Mouse (Mus musculus) ES-Bruce4 (cell line): ENCODE measurements around the gene Ccnb3. TPM values are rescaled to one million over a fixed set of nuclear protein-coding genes. Genes with fewer than 3 reads are reported as not detected.

Experiments
- H3K27ac ChIP-seq: 2 replicates; pipeline ENCODE4 v1.5.1; 2012; ENCODE audit warnings: low read length, inconsistent platforms; ENCODE audit not compliant: insufficient read depth
- H3K27me3 ChIP-seq: 2 replicates; pipeline ENCODE4 v1.6.1; 2012; ENCODE audit warnings: mild to moderate bottlenecking, low read length, inconsistent platforms; ENCODE audit not compliant: control insufficient read depth, poor library complexity, insufficient read depth, severe bottlenecking
- H3K36me3 ChIP-seq: 2 replicates; pipeline ENCODE4 v1.6.1; 2012; ENCODE audit warnings: inconsistent platforms, mild to moderate bottlenecking, low read length, moderate library complexity; ENCODE audit not compliant: control insufficient read depth, poor library complexity, insufficient read depth, severe bottlenecking
- H3K4me1 ChIP-seq: one replicate; pipeline ENCODE4 v1.8.1; 2011; ENCODE audit warnings: low read length; ENCODE audit not compliant: control insufficient read depth, insufficient read depth
- H3K4me3 ChIP-seq: 2 replicates; pipeline ENCODE4 v1.5.1; 2011; ENCODE audit warnings: low read depth, mild to moderate bottlenecking, low read length
- H3K9ac ChIP-seq: 2 replicates; pipeline ENCODE4 v1.6.1; 2012; ENCODE audit warnings: low read depth, mild to moderate bottlenecking, inconsistent platforms; ENCODE audit not compliant: poor library complexity, severe bottlenecking
- H3K9me3 ChIP-seq: replicated peaks from 2 replicates; pipeline ENCODE4 v1.6.1; 2012; ENCODE audit warnings: mild to moderate bottlenecking, low read length, inconsistent platforms; ENCODE audit not compliant: control insufficient read depth, poor library complexity, insufficient read depth, severe bottlenecking
- CTCF ChIP-seq: IDR thresholded peaks from one replicate; pipeline ENCODE4 v1.8.1; 2011; ENCODE audit warnings: low read depth, low read length
- EP300 ChIP-seq: IDR thresholded peaks from 2 replicates; pipeline ENCODE4 v1.6.1; 2011; ENCODE audit warnings: low read depth, low read length; ENCODE audit not compliant: insufficient read depth
- POLR2A ChIP-seq: IDR thresholded peaks from one replicate; pipeline ENCODE4 v1.8.1; 2011; ENCODE audit warnings: low read length; ENCODE audit not compliant: insufficient read depth
- polyA plus RNA-seq: library from polyadenylated mRNA; stranded (reverse); fragments of >200 nt; gene quantifications from 2 replicates; pipeline ENCODE4 v1.2.4, GENCODE M21; 2011; ENCODE audit warnings: low read depth; ENCODE audit not compliant: missing spikeins, insufficient read depth, insufficient read length

Gene Ccnb3
- not detected in 2 replicates for polyA plus RNA-seq

- no peaks in the 10 kb centered on the region for H3K9me3 ChIP-seq
- H3K27ac ChIP-seq, result no peak within 1 kb of the TSS
- no peak for TF ChIP-seq EP300
- no peak for TF ChIP-seq CTCF
- no peak for TF ChIP-seq POLR2A
- H3K4me3 ChIP-seq, result no peak within 1 kb of the TSS
- H3K9ac ChIP-seq, result no peak within 1 kb of the TSS
- H3K4me1 ChIP-seq, result no peaks in the 10 kb centered on the region
- H3K36me3 ChIP-seq, result no peaks in the 10 kb centered on the region
- no peaks in the 10 kb centered on the region for H3K27me3 ChIP-seq
Measured at GRCm38 (mm10) chrX:7041519-7041918, at the start of gene Ccnb3. TSS of gene Ccnb3 (minus strand) at chrX:7041619.

- TF ChIP-seq POLR2A, result no peak
- TF ChIP-seq EP300, result no peak
- no peak for TF ChIP-seq CTCF
- Histone ChIP-seq H3K4me1 (no peaks in the 10 kb centered on the region), H3K27ac (no peak overlapping the region), H3K9ac (no peak overlapping the region), H3K4me3 (no peak overlapping the region), H3K36me3 (no peaks in the 10 kb centered on the region), H3K27me3 (no peaks in the 10 kb centered on the region), H3K9me3 (no peaks in the 10 kb centered on the region)
Measured at GRCm38 (mm10) chrX:7090323-7090722, 48.9 kb upstream of the Ccnb3 start.

GRCm38 (mm10) chrX:7085878-7086277 is 44.5 kb upstream of the Ccnb3 start:
- TF ChIP-seq POLR2A (no peak), EP300 (no peak), CTCF (no peak)
- H3K4me3 ChIP-seq, result no peak overlapping the region
- no peaks in the 10 kb centered on the region for H3K9me3 ChIP-seq
- H3K4me1 ChIP-seq, result no peaks in the 10 kb centered on the region
- no peaks in the 10 kb centered on the region for H3K27me3 ChIP-seq
- no peak overlapping the region for H3K9ac ChIP-seq
- H3K36me3 ChIP-seq, result no peaks in the 10 kb centered on the region
- no peak overlapping the region for H3K27ac ChIP-seq

GRCm38 (mm10) chrX:7079820-7080429 is 38.5 kb upstream of the Ccnb3 start:
- no peak overlapping the region for H3K4me3 ChIP-seq
- H3K9me3 ChIP-seq, result no peaks in the 10 kb centered on the region
- H3K27me3 ChIP-seq, result no peaks in the 10 kb centered on the region
- H3K27ac ChIP-seq, result no peak overlapping the region
- TF ChIP-seq CTCF, result no peak
- TF ChIP-seq EP300, result no peak
- TF ChIP-seq POLR2A, result no peak
- no peaks in the 10 kb centered on the region for H3K4me1 ChIP-seq
- H3K36me3 ChIP-seq, result no peaks in the 10 kb centered on the region
- no peak overlapping the region for H3K9ac ChIP-seq

- Histone ChIP-seq H3K9me3 (no peaks in the 10 kb centered on the region), H3K27ac (no peak overlapping the region), H3K9ac (no peak overlapping the region), H3K27me3 (no peaks in the 10 kb centered on the region), H3K36me3 (no peaks in the 10 kb centered on the region), H3K4me3 (no peak overlapping the region), H3K4me1 (no peaks in the 10 kb centered on the region)
- TF ChIP-seq EP300 (no peak), POLR2A (no peak), CTCF (no peak)
Measured at GRCm38 (mm10) chrX:7068002-7068401, 26.6 kb upstream of the Ccnb3 start.

GRCm38 (mm10) chrX:7067219-7067618 is 25.8 kb upstream of the Ccnb3 start, which contains the start of gene Akap4:
TSS of gene Akap4 (plus strand) at chrX:7067519.
- no peak for TF ChIP-seq POLR2A
- no peak for TF ChIP-seq CTCF
- TF ChIP-seq EP300, result no peak
- no peak within 1 kb of the TSS for H3K9ac ChIP-seq

More at GRCm38 (mm10) chrX:7067219-7067618, 25.8 kb upstream of the Ccnb3 start, which contains the start of gene Akap4:
- Histone ChIP-seq H3K4me1 (no peaks in the 10 kb centered on the region), H3K27ac (no peak within 1 kb of the TSS), H3K9me3 (no peaks in the 10 kb centered on the region), H3K27me3 (no peaks in the 10 kb centered on the region), H3K36me3 (no peaks in the 10 kb centered on the region), H3K4me3 (no peak within 1 kb of the TSS)
